Mouse (Mus musculus): ENCODE results near the gene Nol3. TPM values are rescaled to one million over a fixed set of nuclear protein-coding genes. Genes with fewer than 3 reads are reported as not detected.
"Not testable (repeated sequence)": the region's sequence is repeated elsewhere in the genome, so short reads cannot be mapped to it uniquely, and the experiment has no call there.

Nol3 gene
- total RNA-seq (2015) (not detected in 2 replicates), total RNA-seq (2017) (0.04 TPM in 1 of 2 replicates, not detected in the other)

DNA sequence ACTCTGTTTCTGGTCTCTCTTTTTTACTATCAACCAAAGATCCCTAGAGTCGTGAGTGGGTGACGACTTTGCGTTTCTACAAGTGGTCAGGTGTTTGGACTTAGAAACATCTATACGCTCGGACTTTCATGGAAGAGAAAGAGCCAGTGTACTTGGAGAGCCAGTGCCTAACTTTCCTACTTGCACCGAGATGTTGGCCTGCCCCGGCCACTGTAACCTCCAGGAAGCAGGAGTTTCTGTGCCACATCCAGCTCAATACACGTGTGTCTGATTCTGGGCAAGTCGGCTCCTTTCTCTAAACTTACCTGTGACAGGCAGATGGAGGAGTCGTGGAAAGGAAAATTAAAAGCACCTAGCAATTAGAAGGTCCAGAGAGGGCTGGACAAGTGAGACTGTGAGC is at the start of gene Nol3:
Nol3 (plus strand) TSS at position 301 of the 400 bp plus-strand sequence.
- no peak for ATAC-seq (replicated peaks; ENCODE audit: poor library complexity)

DNA sequence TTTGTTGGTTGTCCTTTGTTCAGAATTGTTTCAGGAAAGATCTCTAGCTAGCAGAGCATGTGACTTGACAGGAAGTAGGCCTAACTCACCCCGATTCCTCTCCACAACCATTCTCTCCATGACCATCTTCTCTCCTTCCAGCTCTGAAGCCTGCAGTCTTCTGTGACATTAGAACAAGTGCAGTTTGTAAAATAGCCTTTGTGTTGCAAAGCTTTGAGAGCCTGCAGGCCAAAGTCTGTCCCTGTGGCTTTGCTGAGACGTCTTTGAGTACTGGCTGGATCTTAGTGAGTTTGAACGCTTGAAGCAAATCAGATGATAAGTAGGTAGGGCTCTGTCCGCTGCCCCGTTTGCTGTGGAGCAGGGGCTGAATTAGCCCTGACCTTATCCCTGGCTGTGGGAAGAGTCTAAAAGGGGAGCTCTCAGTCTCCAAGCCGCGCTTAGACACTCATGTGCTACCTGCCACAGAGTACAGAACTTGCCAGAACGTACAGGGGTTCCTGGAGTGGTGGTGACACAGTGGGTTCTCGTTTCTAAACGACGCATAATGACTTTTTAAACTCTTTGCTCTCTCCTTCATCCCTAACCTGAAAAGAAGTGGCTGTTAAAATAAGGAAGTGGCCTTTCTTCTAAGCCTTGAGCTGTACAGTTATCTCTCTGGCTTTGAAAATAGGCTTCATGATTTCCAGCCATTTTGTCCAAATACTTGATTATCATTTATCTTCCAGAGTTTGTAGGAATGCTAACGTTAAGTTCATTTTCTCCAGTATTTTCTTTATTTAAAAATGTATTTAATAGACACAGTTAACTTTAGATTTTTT is 44.2 kb upstream of the Nol3 start:
- peak; percentile 37; the same call in 1 of the 2 replicates for ATAC-seq (replicated peaks; ENCODE audit: poor library complexity)

GRCm38 (mm10) chr8:105232321-105232693 is 43.6 kb upstream of the Nol3 start:
- ATAC-seq (replicated peaks; ENCODE audit: poor library complexity): not testable (repeated sequence)

GRCm38 (mm10) chr8:105233126-105233935 is 42.6 kb upstream of the Nol3 start:
- ATAC-seq (replicated peaks; ENCODE audit: poor library complexity): no peak

DNA sequence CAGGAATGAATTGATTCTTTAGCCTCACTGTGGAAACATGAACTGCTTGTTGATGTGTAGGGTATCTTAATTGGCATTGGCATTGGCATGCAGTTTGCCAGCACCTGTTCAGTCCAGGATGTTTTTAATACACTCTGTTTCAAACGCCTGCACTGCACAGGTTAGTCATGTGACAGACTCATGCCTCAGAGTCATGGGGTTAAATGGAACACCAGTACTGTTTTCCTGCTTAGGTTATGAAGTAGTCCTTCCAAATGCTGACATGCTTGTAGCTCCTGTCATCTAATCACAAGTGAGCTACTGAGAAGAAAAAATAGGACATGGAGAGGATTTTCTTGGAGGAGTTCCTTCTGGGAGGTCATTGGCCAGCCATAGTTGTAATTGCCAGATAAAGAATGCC is 40.7 kb upstream of the Nol3 start:
- ATAC-seq (replicated peaks; ENCODE audit: poor library complexity): no peak

GRCm38 (mm10) chr8:105237442-105238142 is 38.3 kb upstream of the Nol3 start:
- ATAC-seq (replicated peaks; ENCODE audit: poor library complexity): peak; percentile 54

DNA sequence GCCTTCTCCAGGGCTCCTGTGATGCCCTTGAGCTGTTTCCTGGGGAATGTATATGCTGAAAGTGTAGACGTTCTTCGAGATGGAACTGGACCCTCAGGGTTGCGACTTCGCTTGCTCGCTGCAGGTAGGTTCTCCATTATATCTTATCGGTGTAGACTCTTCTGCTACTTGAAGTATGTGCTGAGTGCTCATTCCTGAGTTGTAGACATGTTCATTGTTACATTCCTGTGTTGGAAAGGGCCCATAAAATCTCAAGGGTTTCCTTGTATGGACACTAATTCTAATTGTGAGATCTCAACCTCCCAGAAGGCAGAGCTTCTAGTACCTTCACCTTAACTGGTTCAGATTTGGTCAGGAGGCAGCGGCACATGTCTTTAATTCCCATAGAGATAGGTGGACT is 34.9 kb upstream of the Nol3 start:
- no peak for ATAC-seq (replicated peaks; ENCODE audit: poor library complexity)

DNA sequence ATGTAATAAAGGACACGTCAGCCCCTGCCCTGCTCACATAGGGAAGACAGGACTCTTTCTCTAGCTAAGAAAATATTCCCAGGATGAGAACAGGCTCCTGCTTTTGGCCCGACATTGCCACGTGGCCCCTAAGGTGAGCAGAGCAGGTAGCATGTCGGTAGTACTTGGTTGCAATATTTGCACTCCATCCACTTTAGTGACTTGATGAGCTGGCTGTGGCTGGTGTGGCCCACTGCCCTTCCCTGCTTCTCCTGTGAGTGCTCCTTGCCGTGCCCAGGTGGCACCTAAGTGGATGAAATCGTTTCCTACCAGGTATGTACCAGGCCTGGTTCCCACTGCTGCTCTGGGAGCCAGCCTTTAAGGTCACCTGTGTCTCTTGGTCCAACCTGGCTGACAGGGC is 24.0 kb upstream of the Nol3 start:
- ATAC-seq (replicated peaks; ENCODE audit: poor library complexity): no peak

DNA sequence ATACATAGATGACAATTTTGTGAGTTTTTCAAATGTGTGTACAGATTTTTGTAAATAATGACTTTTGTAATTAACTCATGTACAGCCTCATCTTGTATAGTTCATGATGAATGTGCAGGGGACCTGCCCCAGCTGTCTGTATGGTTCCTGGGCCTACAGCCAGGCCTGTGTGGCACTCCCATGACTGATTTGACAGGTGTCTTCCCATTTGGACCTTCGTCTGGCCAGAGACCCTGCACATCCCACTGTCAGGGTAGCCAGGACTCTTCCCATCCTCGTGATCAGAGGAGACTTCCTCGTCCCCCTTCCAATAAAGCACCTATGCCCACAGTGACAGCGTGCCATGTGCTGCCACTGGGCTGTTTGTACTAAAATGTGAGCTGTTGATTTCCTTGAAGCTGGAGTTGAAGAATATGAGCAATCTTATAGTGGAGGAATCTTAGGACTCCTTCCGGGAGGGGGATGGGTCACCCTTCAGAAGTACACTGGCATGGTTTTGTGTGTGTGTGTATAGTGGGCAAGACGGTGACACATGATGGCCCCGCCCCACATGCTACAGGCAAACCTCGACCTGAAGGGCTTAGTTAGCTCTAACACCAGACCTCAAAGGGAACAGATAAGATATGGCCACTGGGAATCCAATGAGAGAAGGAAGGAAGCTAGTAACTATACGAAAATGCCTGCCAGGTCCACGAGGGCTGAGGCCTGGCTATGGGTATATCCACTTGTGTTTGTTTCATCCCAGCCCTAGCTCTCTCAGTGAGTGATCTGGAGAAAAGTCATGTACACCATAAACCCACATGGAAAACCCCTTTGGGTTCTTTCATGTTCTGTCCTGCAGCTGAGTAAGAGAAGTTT is 23.0 kb upstream of the Nol3 start:
- no peak for ATAC-seq (replicated peaks; ENCODE audit: poor library complexity)

DNA sequence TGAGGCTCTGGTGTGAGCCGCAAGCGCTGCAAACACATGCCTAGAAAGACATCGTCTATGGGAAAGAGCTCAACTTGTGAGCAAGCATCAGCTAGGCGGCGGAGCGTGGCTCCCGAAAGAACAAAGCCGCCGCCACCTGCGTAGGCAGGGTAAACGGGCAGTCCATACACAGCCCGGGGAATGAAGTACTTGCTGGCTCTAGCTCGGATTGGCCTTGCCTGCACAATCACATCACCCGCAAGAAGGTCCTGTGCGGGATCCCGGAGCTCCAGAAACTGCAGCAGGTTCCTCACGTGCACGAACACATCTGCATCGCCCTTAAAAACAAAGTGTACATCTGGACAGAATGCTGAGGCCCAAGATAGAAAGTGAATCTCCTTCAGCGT is 22.2 kb upstream of the Nol3 start:
- no peak for ATAC-seq (replicated peaks; ENCODE audit: poor library complexity)

DNA sequence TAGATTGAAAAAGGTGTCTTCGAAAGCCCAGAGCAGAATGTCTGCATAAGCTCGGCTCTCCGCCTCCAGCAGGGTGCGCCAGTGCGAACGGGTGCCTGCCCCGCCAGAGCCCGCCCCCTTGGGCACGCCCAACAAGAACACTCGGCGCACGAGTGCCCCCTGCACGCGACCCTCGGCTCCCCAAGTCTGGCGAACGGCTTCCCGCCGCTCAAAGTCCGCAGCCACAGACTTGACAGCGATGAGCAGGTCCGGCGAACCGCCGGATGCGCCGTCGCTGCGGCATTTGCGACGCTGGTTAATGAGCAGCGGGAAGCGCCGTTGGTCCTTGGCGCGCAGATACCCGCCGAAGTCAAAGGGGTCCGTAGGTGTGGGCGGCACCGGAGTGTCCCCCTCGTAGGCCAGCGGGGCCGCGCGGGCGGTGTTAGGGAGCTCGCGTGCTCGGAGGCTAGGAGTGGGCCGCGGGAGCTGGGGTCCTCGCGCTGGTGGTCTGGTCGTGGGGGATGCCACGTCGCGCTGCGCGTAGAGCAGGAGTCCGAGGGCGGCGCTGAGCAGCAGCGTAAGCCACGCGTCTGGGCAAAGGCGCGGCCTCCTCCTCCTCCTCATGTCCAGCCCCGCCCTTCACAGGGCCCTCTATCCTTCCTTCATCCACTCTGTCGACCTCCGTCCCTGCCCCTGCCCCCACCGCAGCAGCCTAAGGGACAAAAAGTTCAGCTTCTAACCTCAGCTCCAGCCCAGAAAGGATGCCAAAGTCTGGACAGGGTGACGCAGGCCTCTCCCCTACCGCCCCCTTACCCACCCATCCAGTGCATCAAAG is 21.6 kb upstream of the Nol3 start:
- ATAC-seq (replicated peaks; ENCODE audit: poor library complexity): peak; percentile 88

- peak; percentile 51 for ATAC-seq (replicated peaks; ENCODE audit: poor library complexity)
These were observed 21.0 kb upstream of the Nol3 start, which contains the start of gene B3gnt9 for GRCm38 (mm10) chr8:105254966-105255350. B3gnt9 (minus strand) TSS chr8:105255153.

GRCm38 (mm10) chr8:105257318-105258114 is 18.4 kb upstream of the Nol3 start:
- no peak for ATAC-seq (replicated peaks; ENCODE audit: poor library complexity)

DNA sequence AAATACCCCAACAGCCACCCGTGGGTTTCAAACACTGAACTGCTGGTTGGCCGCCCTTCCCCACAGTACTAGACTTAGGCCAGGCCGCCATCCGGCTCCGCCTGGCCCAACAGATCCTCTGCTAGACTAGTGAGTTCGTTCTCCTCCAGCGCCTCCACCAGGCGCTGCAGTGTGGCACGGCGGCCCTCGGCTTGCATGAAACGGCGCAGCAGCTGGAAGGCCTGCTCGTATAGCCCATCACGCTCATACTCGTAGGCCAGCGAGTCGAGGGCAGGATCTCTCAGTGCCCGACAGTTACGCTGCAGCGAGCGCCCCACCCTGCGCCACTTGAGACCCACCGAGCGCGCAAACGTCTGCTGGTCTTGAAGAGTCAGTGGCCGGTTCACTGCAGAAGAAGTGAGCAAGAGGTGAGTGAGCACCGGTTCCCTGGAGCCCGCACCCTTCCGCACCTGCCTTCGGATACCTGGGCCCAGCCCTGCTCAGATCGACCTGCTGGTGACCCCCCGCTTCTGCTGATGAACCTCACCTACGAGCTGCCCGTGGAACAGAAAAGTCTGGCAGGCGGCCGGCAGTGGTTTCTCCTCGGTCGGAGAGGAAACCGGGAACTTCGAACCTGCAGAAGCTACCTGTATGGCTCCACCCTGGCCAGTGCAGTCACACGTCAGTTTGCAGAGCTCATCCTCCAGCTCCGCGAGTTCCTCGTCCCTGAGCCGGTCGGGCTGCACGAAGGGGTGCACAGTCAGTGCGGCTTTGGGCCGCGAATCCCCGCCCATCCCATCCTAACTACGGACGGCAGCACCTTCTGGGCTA is 16.8 kb upstream of the Nol3 start:
- no peak; the same call in 1 of the 2 replicates for ATAC-seq (replicated peaks; ENCODE audit: poor library complexity)

DNA sequence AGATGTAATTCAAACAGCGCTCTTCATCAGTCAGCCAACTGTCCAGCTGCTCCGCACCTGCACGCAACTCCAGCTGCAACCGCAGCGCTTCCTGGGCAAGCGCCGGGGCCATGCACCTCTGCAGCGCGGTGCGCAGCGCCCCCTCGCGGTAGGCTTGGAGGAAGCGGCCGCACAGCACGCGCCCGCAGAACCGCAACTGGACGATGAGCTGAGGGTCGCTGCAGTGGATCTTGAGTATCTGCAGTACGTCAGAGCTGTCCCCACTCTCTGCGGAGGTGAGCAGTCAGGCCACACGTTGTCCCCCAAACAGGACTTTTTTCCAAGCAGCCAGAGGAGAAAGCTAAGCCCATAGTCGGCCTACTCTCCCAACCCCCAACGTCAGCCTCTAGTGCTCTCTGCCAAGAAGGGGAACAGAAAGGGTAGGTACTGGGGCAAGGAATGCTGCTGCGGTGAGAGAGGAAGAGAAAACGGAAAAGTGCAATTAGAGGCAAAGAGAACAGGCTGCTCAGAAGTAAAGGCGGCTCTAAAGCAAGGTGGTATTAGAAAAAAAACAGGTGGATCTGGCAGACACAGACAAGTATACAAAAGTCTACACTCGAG is 16.1 kb upstream of the Nol3 start:
- ATAC-seq (replicated peaks; ENCODE audit: poor library complexity): peak; percentile 61

GRCm38 (mm10) chr8:105260371-105261099 is 15.4 kb upstream of the Nol3 start:
- no peak for ATAC-seq (replicated peaks; ENCODE audit: poor library complexity)

All from megakaryocyte progenitor cell, adult 5-6 weeks (primary cell).